Mouse (Mus musculus) left cerebral cortex, adult 11 months (tissue): ENCODE results near the gene Abhd17b.
"Not testable (repeated sequence)": the region's sequence is repeated elsewhere in the genome, so short reads cannot be mapped to it uniquely, and the experiment has no call there.

ENCODE experiments used
- DNase-seq: peaks from one replicate; pipeline ENCODE4 v3.0.0; 2022; ENCODE audit warnings: low spot score

Abhd17b gene

GRCm38 (mm10) chr19:21652285-21653171, 457 bp upstream of the Abhd17b start, which contains the start of gene 1110059E24Rik:
TSS of gene 1110059E24Rik (minus strand) at chr19:21652976.
- DNase-seq, result peak; percentile 94

DNA sequence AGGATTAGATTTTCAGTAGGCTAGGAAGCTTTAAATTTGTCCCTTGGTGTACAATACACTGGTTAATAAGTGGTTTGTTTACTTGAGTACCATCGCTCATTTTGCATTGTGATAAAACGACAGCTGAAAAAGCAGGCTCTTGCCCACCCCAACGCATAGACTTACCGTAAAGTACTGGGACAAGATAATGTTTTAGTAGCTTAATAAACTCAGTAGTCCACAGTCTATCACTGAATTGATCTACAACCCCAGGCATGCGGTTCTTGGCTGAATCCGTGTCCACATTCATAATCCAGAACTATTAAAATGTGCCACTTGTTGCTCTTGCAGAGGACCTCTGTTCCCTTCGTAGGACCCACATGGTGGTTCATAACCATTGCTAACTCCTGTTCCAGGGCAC, 1.8 kb downstream of the Abhd17b start:
- DNase-seq, result no peak

DNA sequence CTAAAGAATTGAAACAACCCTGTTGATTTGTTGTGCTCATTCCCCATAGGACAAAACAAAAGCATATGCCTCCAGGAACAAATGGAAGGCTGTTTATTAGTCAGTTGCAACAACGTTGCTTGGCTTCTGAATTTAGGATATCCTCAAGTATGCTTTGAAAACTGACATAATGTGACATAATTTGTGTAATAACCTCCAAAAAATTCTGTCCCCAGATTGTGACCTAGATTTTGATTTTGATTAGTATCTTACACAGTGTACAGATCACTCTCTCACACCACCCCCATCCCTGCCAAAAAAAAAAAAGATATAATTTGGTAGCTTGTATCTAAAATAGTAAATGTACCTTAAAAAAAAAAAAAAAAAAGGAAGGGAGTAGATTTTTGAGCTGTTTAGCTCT, 7.7 kb downstream of the Abhd17b start:
- DNase-seq, result no peak

- DNase-seq, result no peak
Measured at GRCm38 (mm10) chr19:21663756-21664456, 10.9 kb downstream of the Abhd17b start.

GRCm38 (mm10) chr19:21669650-21670049, 16.7 kb downstream of the Abhd17b start:
- no peak for DNase-seq

DNA sequence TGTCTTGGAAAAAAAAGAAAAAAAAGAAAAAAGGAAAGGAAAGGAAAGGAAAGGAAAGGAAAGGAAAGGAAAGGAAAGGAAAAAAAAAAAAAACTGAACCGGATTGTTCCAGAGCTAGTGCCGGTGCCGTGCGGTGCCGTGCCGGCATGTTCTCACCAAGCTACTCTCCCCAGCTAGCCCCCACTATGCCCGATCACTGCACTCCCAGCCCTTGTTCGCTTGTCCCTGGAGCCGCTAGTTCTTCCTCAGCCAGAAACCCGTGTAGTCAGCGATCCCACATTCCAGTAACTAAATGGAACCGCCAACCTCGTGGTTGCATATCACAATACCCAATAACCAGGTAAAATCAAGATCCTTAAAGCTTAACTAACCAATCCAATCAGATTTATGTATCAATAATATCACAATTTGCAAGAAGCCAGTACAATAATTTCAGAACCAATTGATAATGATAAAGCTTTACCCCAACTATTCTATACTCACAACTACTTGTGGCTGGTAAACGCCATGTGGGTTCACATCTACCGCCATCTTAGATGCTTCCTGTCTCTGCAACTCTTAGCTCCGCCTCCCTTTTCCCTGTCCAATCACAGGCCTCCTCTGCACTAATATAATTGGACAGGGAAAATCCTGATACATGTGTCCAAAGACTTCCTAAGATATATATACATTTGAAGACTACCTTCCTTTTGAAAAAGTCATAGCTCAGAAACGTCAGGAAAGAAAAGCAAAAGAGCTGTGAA, 21.5 kb downstream of the Abhd17b start:
- no peak for DNase-seq

- no peak for DNase-seq
Measured at GRCm38 (mm10) chr19:21680091-21680490, 27.1 kb downstream of the Abhd17b start.

DNA sequence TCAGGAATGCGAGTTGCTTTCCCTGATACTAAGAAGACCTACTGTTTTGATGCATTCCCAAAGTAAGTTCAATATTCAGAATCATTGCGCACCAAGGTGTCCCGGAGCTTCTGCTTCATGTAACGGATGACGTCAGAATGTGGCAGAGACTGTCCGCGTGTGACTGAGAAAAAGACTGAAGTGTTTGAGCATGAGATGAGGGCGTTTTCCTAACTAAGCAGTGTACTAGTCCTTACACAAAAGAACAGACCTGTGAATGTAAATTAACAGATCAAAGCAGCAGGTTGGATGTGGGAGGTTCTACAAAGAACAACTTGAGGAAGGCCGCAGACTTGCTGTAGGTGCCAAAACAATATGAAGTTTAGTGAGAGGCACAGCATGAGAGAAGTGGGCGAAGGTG, 28.0 kb downstream of the Abhd17b start:
- DNase-seq, result no peak

- DNase-seq, result peak; percentile 23
Measured at GRCm38 (mm10) chr19:21713260-21714031, 60.5 kb downstream of the Abhd17b start.

- DNase-seq, result no peak
Measured at GRCm38 (mm10) chr19:21714278-21714883, 61.4 kb downstream of the Abhd17b start.

DNA sequence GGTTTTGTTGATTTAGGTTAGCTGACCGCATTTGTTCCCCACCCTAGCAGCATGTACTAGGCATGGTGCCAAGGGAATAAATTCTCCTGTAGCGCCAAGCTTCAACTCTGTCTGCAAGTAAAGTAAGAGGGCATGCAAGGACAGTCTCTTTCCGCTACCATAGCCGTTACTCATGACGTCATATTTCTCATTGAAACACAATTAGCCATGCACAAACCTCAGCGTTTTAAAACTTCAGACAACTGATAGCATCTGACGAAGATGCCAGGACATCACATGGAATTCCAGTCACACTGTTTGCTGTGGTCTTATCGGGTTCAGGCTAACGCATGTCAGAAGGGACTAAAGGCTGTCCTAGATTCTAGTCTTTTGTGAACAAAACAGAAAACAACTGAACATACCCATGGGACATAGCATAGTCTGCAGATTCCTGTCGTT, 62.0 kb downstream of the Abhd17b start:
- no peak for DNase-seq

- no peak for DNase-seq
Measured at GRCm38 (mm10) chr19:21715515-21715914, 62.5 kb downstream of the Abhd17b start.

GRCm38 (mm10) chr19:21716456-21716855, 63.5 kb downstream of the Abhd17b start:
- DNase-seq, result no peak

DNA sequence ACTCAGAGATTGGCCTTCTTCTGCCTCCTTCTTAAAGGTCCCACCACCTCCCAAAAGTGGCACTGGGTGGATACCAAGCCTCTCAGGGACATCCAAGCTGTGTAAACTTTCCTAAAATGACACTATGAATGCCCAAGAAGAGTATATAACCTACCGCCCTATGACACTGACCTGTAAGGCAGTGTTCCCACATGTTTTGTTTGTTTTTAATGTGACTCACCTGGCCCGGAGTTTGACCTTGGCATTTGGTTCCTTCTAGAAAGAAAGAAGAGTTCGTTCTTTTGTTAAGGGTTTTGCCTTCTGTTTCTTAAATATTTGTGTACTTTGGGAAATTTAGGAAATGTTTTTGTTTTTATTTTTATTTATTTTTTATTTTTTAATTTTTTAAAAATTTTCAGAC, 66.2 kb downstream of the Abhd17b start:
- no peak for DNase-seq

- DNase-seq, result no peak
Measured at GRCm38 (mm10) chr19:21720950-21721349, 68.0 kb downstream of the Abhd17b start.

DNA sequence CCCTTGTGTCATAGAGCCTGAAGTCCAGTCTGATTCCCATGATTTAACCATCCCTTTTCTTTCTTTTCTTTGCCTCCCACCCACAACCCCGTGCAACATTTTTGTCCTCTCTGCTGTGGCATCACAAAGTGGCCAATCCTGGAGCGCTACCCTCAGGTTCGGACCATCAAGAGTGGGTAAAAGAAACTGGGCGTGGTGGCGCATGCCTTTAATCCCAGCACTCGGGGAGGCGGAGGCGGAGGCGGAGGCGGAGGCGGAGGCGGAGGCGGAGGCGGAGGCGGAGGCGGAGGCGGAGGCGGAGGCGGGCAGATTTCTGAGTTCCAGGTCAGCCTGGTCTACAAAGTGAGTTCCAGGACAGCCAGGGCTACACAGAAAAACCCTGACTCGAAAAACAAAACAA, 70.3 kb downstream of the Abhd17b start:
- not testable (repeated sequence) for DNase-seq

DNA sequence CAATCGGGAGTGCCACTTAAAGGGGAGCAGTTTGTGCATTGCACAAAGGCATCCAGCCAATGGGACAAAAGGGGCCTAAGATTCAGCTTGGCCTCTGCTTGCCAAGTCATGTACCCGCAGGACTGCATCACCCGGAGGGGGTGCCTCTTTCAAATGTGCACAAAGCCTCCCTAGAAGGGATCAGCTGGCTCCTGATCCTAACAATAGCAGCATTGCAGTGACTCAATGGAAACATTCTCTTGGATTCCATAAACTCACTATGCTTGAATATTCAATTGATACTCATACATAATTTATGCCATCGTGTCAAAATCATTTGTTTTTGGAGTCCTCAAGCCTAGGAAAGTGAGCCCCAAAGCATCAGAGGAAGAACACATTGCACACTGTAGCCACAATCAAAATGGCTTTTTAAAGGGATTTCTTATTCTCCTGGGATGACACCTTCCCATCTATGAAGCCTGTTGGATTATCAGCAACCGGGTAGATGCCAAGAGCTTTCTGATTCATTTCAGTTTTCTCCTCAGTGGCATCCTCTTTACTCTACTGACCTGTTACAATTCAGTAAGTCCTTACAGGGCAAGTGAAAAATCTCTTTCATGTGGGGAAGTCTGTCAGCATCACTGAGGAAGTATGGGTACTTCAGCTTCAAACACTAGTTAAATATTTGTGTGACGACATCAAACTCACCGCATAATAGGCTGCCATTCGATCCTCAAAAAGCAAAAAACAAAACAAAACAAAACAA, 71.1 kb downstream of the Abhd17b start:
- peak; percentile 79 for DNase-seq

DNA sequence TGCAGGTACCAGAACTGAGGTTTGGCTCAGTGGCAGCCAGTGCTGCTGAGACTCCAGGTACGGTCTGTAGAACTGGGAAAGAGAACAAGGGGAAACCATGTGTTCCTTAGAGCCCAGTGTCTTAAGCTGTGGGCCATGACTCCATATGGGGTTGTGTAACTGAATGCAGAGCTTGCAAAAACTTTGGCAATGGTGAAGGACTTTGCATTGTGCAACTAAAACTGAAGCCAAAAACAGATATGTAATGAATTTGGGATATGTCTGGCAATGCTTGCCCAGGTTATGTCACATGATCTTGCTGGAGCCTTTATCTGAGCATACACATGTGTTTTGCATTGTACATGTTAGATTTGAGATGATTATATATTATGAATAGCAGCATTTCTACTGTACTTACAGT, 72.2 kb downstream of the Abhd17b start:
- no peak for DNase-seq

DNA sequence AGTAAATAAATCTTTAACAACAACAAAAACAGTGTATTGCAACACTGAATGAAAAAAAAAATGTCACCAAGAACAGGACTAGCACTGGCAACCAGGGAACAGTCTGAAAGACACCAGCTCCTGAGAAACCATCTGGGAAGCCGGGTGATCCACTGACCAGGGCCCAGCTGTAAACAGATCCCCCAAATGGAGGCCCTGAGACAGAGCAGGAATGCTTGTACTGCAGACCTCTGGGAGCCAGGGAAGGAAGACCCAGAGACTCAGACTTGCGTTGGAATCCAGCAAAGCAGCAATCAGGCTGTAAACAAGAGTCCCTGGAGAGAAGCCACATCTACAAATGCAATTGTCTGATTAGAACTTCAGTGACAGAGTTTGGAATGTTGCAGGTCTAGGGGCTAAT, 74.1 kb downstream of the Abhd17b start:
- DNase-seq, result no peak

GRCm38 (mm10) chr19:21728342-21728741, 75.4 kb downstream of the Abhd17b start:
- no peak for DNase-seq

GRCm38 (mm10) chr19:21731887-21732286, 78.9 kb downstream of the Abhd17b start:
- DNase-seq, result no peak
